Mouse (Mus musculus): ENCODE measurements around the gene Nfia.

DNA sequence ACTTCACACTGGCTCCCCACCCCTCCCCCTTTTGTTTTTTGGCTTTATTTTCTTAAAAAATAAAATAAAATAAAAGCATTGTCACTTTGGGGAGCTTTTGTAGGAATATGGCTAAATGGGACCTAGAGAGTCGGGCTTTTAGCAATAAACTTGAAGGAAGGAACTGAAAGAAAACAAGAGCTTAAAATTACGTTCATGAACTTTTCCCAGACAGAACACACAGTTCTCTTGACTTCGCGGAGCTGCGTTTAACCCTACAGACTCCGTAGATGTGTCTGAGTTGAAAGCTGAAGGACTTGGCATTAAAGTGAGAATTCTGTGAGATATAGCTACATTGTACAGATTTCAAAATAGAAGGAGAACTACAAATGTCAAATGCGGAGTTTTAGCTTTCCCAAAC is 96.9 kb downstream of the Nfia start:
- TF ChIP-seq CTCF (IDR thresholded peaks at IDR 0.05; ENCODE audit: insufficient read depth, low read length) (no peak), POLR2A (IDR thresholded peaks at IDR 0.05; ENCODE audit: borderline replicate concordance, extremely low read depth, low read depth, low read length) (no peak)

All from lung, adult 2 months (tissue).